Comparison of ENCODE assay signal across 11 mouse cellular contexts in the genomic region with DNA sequence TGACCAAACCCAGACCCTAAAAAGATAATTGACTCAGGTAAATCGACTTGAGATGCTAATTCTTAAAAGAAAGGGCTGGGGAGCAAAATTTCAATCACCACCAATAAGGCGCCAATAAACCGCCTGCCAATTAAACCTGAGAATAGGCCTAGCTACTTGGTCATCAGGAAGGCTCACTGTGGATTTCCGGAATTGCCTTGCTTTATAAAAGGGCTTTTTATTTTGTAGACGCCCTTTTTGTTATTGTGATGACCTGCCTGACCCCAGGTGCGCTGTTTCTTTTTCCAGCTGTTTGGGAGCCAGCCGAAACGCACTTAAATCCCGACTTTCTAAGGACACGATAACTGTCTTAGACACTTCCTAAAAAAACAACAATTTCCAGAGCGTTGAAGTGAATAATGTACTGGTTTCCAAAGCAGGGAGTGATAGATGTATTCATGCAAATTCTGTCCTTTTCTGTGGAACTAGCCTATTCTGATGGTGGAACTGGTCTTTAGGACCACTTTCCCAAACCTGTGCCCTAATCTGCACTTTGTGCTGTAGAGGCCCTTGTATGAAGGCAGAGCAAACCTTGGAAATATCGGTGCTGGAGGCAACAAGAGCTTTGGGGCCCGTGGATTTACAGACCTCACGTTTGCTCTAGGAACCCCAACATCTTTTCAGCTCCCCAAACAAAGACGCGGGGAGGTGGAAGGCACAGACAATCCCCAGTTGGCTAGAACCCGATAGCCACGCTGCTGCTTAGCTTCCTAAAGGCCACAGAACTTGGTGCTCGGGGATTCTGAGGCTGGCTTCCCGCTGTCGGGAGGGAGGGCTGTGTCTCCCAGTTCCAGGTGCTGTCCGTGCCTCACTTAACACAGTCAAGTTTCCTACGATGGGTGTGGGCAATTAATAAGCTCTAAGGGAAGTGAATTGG. TPM values are rescaled to one million over a fixed set of nuclear protein-coding genes. Genes with fewer than 3 reads are reported as not detected.
DNase-seq lines count a peak whose midpoint lies in the region; ATAC-seq and TF ChIP-seq lines count a peak whose summit lies in the region.
"Had no signal": no experiment of that assay in that cellular context is flagged by ENCODE, and none has a peak within 500 bp of the region (broad histone marks: within the 10 kb centered on the region; RNA-seq: fewer than 3 reads in every experiment).

No protein-coding gene starts in this region.

- peaks cover 58% of the 10 kb centered on the region for H3K27me3 ChIP-seq in forebrain, postnatal 0 days (ENCODE audit: insufficient read depth, low read length)
- H3K27me3 ChIP-seq in midbrain, embryonic 13.5 days = peaks cover 91% of the 10 kb centered on the region

- H3K4me1 ChIP-seq in forebrain, postnatal 0 days (ENCODE audit: insufficient read depth) = 0 out of 2 replicates have a peak, but pooled peaks cover 5% of the 10 kb centered on the region
- H3K4me1 ChIP-seq in midbrain, embryonic 13.5 days (replicated peaks) = peaks cover 33% of the 10 kb centered on the region

- no peaks in the 10 kb centered on the region for H3K36me3 ChIP-seq in forebrain, postnatal 0 days (ENCODE audit: insufficient read depth)
- H3K36me3 ChIP-seq in midbrain, embryonic 13.5 days = no peaks in the 10 kb centered on the region

- no peaks in the 10 kb centered on the region for H3K9me3 ChIP-seq in forebrain, postnatal 0 days (ENCODE audit: low read length)
- H3K9me3 ChIP-seq in midbrain, embryonic 13.5 days = no peaks in the 10 kb centered on the region

- peak; percentile 78 for DNase-seq in ZHBTc4 (ENCODE audit: low read depth, low spot score)
- peak; percentile 58 to 74 for DNase-seq in cerebellum, postnatal 14 days
- DNase-seq in forebrain, postnatal 0 days = peak; percentile 49
- no peak for DNase-seq in urinary bladder, postnatal 10 days (ENCODE audit: low spot score)
- no peak for DNase-seq in spleen, postnatal 14 days (ENCODE audit: low spot score in 2 of 2)
- DNase-seq in lung, postnatal 14 days = no peak
- no peak for DNase-seq in right cerebral cortex, postnatal 14 days
- DNase-seq: lung, adult 2 months; thymus, postnatal 14 days had no signal

- H3K27ac ChIP-seq in forebrain, postnatal 0 days (ENCODE audit: low read depth, low read length) = no peak overlapping the region
- peak overlapping the region; percentile 69 for H3K27ac ChIP-seq in midbrain, embryonic 13.5 days

- no peak for ATAC-seq in forebrain, postnatal 0 days
- ATAC-seq in midbrain, embryonic 13.5 days = no peak

- no peak overlapping the region for H3K9ac ChIP-seq in forebrain, postnatal 0 days
- H3K9ac ChIP-seq in midbrain, embryonic 13.5 days (replicated peaks) = peak overlapping the region; percentile 52; the same call in 1 of the 2 replicates

- WGBS in forebrain, postnatal 0 days = 27% methylated on average over 23 of the region's 23 CpGs
- 9% methylated on average over 23 of the region's 23 CpGs for WGBS in midbrain, embryonic 13.5 days

- peak overlapping the region; percentile 33 for H3K4me2 ChIP-seq in forebrain, postnatal 0 days (ENCODE audit: low read depth)
- peak overlapping the region; percentile 41 for H3K4me2 ChIP-seq in midbrain, embryonic 13.5 days (replicated peaks)

- no peak for TF ChIP-seq CTCF in forebrain, postnatal 0 days (IDR thresholded peaks at IDR 0.05; ENCODE audit: low read depth)

- no peak overlapping the region for H3K4me3 ChIP-seq in forebrain, postnatal 0 days (ENCODE audit: low read depth, low read length)
- peak overlapping the region; percentile 11 for H3K4me3 ChIP-seq in midbrain, embryonic 13.5 days (replicated peaks)

RNA-seq across cellular contexts. Expression of a gene that starts 2.7 kb away (rescaled TPM):
- 13.9 and 22.8 TPM in 2 replicates for total RNA-seq in forebrain, postnatal 0 days (2014; rRNA removed)
- polyA plus RNA-seq in forebrain, postnatal 0 days (2015; fragmentation: Nextera tagmentation; extraction: Ambion mirVana) = 5.1 and 13.8 TPM in 2 replicates
- 15.5 and 16.7 TPM in 2 replicates for polyA plus RNA-seq in midbrain, embryonic 13.5 days (2015; fragmentation: Nextera tagmentation; extraction: Ambion mirVana)
- total RNA-seq: heart, adult 18-20 months had no signal
- polyA plus RNA-seq: lung, adult 2 months had no signal

RNA-seq across cellular contexts. Expression of a gene that starts 7.1 kb away (rescaled TPM):
- 44.9 and 105 TPM in 2 replicates for total RNA-seq in forebrain, postnatal 0 days (2014; rRNA removed)
- 9.6 and 16.3 TPM in 2 replicates for polyA plus RNA-seq in forebrain, postnatal 0 days (2015; fragmentation: Nextera tagmentation; extraction: Ambion mirVana)
- 10.3 and 10.7 TPM in 2 replicates for polyA plus RNA-seq in midbrain, embryonic 13.5 days (2015; fragmentation: Nextera tagmentation; extraction: Ambion mirVana)
- total RNA-seq: heart, adult 18-20 months had no signal
- polyA plus RNA-seq: lung, adult 2 months had no signal

RNA-seq across cellular contexts. Expression of a gene that starts 17.3 kb away (rescaled TPM):
- total RNA-seq in forebrain, postnatal 0 days (2014; rRNA removed) = 0.33 and 0.38 TPM in 2 replicates
- polyA plus RNA-seq in forebrain, postnatal 0 days (2015; fragmentation: Nextera tagmentation; extraction: Ambion mirVana) = 0.12 TPM in 1 of 2 replicates, not detected in the other
- 1.1 and 2.3 TPM in 2 replicates for polyA plus RNA-seq in midbrain, embryonic 13.5 days (2015; fragmentation: Nextera tagmentation; extraction: Ambion mirVana)
- total RNA-seq: heart, adult 18-20 months had no signal
- polyA plus RNA-seq: lung, adult 2 months had no signal

RNA-seq across cellular contexts. Expression of a gene that starts 22.2 kb away (rescaled TPM):
- total RNA-seq in forebrain, postnatal 0 days (2014; rRNA removed) = 0.15 and 1.0 TPM in 2 replicates
- polyA plus RNA-seq in forebrain, postnatal 0 days (2015; fragmentation: Nextera tagmentation; extraction: Ambion mirVana) = 0.23 TPM in 1 of 2 replicates, not detected in the other
- polyA plus RNA-seq in midbrain, embryonic 13.5 days (2015; fragmentation: Nextera tagmentation; extraction: Ambion mirVana) = 0.43 and 0.73 TPM in 2 replicates
- total RNA-seq: heart, adult 18-20 months had no signal
- polyA plus RNA-seq: lung, adult 2 months had no signal

Comparison
In these comparisons a context has a peak if more than half of its experiments do, and no peak if none do; other contexts are left out.
1. DNase-seq: peak in ZHBTc4 (single experiment), cerebellum, postnatal 14 days (2 of 2) and forebrain, postnatal 0 days (single experiment); none in urinary bladder, postnatal 10 days (single experiment), spleen, postnatal 14 days (0 of 2), lung, postnatal 14 days (single experiment) and right cerebral cortex, postnatal 14 days (single experiment).